Mouse (Mus musculus) thymus, postnatal 14 days (tissue): ENCODE measurements around the gene Tsnaxip1.

Experiments
- DNase-seq: peaks from one replicate; pipeline ENCODE4 v3.0.0; 2021

Gene Tsnaxip1

DNA sequence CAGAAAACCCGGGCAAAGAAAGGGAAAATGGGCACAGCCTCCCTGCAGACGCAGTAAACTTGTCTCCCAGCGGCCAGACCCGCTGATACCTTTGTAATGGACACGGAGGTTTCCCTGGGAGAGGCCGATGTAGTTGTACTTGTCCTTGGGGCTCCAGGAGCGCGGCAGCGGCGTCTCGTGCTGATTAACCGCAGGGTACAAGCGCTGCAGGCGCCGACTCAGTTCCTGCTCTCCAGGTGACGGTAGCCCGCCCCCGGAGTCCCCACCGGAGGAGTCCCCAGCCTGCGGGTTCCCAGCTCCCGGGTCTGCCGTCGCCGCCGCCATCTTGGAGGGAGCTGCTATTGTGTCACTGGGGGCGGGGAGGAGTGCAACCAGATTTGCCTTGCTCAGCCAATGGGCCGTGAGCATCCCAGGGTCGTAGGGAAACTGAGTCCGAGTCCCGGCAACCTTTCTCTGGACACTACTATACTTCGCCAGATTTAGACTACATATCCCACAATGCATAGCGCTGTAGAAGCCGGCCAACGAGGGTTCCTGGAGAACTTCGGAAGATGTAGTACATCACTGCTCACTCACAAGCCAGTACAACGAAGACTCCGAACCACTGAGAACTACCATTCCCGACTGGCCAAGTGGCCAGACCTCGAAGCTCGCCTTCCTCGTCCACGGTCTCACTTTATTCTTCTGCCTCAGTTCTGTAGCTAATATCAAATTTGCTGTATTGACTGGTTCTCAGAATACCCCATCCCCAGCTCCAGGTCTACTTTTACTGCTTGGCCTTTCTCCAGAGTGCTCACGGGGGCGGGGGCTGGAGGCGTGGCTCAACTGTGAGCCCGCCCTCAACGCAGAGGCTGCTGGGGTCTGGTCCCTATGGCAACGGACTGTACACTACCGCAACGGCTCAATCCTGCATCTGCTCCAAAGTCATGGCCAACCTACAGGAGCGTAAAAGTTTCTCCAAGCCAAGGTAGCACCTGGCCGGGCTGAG lies at the start of gene Tsnaxip1, which contains the start of gene Ranbp10:
Gene Tsnaxip1 (plus strand): TSS at position 871 of the 988 bp plus-strand sequence.
Gene Ranbp10 (minus strand): TSS at position 490 of the 988 bp plus-strand sequence.
- peak; percentile 97 for DNase-seq

DNA sequence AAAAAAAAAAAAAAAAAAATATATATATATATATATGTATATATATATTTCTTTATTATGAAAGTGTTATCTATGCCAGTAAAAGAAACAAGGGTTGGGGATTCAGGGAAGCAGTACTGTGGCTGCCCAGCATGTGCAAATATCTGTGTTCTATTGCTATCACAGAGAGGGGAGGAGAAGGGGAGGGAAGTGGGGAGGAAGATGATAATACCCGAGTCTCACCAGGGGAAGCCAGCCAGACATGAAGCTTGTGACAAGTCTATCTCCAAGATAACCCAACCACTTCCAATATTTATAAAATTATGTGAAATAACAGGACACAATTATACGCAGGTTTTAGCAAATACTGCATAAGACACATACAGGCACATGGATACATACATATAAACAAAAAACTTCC lies 49.7 kb upstream of the Tsnaxip1 start:
- DNase-seq, result no peak

DNA sequence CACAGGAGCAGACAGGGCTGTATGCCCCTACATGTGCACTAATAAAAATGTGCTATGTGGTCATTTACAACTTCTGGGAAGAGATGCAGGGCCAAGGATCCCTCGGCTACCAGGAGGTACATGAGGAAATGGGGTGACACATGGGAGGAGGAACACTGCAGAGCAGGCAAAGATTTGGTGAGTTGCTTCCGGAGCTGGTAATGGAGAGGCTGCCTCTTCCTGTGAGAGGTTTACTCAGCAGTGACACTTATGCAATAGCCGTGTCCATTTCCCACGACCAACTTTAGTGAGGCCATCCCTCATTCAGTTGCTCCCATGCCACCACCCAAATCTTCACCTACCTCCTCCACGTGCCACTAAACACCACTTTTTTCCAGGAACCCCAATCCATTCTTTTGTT lies 47.2 kb upstream of the Tsnaxip1 start:
- no peak for DNase-seq

GRCm38 (mm10) chr8:105788241-105788640 lies 39.3 kb upstream of the Tsnaxip1 start:
- peak; percentile 80 for DNase-seq

DNA sequence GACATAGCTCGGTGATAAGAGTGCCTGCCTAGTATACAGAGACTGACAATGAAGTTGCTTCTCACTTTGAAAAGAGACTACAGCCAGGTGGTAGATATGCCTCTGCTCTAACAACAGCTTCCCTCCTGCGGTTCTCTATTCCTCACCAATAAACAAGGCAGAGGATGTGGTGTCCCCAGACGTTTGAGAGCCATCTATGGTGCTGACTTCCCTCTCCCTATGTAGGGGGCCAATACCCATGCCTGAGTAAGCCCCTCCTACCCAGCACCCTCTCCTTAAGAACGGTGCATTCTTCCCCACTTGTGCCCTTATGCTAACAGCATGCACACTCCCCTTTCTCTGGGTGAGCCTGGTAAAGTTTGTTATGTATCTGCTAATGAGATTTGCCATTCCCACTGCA lies 38.6 kb upstream of the Tsnaxip1 start:
- DNase-seq, result peak; percentile 54

DNA sequence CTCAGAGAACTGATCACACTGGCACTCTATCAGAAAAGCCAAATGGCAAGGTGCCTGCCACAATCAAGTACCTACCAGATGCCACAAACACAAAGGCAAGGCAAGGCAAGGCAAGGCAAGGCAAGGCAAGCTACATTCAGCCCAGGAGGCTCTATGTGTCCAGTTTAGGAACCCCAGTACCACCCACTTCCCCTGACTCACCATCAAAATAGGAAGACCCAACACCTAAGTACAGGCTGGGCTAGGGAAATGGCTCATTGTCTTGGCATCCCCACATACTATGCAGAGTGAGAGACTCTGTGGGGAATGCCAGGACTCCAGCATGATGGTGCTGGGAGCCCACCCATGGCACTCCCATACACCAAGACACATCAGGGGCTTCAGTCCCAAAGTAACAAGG lies 37.9 kb upstream of the Tsnaxip1 start:
- no peak for DNase-seq

- no peak for DNase-seq
These were observed 34.2 kb upstream of the Tsnaxip1 start for GRCm38 (mm10) chr8:105793331-105793730.

DNA sequence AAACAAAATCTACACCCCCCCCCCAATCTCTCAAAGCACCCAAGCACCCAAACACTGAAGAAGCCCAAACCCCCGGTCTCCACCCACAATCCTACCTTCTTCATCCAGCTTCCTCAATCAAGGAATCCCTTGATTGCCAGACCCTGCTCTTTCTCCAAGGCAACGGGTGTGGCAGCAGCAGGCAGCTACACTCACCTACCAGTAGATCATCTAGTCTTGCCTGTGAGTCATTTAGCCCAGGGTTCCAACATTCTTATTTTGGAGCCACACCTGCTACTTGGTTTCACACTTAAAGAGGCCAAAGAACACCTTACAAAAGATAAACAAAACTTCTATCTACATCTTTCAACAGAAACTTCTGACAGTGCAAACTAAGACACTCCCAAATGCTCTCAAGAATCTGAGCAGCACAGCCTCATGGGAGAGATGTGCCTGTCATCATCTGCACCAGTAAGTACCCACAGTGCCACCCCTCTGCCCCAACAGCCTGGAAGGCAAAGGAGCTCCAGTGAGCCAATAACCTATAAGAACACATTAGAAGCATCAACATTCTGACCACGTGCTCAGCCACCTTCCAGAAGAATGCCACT lies 33.4 kb upstream of the Tsnaxip1 start:
- no peak for DNase-seq

GRCm38 (mm10) chr8:105795785-105796184 lies 31.7 kb upstream of the Tsnaxip1 start:
- no peak for DNase-seq

DNA sequence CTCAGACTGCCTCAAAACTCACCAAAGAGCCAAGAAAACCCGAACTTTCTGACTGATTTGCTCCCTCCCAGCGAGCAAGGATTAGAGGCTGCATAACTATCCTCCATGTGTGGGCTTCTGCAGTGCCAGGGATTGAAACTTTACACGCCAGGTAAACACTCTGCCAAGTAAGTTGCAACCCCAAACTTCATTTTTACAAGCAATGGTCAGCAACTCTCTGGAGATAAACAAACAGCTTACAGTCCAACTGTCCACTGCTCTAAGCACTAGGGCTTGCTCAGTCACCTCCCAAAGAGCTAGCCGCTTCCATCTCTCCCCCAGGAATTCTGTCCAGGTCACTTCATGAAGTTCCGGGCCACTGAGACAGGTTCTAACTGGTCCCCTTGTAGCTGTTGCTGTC lies 29.1 kb upstream of the Tsnaxip1 start:
- no peak for DNase-seq

- no peak for DNase-seq
These were observed 28.3 kb upstream of the Tsnaxip1 start for GRCm38 (mm10) chr8:105799091-105799812.

DNA sequence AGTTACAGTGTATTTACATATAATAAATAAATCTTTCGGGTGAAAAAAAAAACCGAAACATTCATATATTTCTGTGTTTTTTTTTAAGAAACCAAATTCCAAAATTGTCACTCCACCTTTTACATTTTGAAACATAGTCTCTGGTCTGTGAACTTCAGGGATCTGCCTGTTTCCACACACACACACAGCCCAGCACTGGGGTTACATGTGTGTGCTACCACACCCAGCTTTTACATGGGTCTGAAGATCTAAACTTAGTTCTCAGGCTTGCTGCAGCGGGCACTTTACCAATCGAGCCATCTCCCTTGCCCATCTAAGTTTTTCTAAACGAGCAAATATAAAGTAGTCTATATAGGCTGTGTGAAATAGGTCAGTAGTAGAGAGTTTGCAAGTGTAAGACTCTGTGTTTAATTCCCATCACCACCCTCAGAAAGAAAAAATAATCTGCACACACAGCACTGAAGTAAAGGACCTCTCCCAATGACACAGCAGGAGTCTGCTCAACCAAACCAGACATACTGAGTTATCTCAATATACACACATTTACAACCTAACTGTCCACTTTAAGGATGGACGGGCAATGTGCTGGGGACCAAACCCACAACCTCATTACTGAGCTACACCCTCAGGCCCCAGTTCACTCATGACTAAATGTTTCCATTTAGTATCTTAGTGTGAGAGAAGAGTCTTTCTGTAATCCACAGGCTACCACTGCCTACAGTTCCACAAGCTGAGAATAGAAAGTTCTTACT lies 26.2 kb upstream of the Tsnaxip1 start:
- no peak for DNase-seq

DNA sequence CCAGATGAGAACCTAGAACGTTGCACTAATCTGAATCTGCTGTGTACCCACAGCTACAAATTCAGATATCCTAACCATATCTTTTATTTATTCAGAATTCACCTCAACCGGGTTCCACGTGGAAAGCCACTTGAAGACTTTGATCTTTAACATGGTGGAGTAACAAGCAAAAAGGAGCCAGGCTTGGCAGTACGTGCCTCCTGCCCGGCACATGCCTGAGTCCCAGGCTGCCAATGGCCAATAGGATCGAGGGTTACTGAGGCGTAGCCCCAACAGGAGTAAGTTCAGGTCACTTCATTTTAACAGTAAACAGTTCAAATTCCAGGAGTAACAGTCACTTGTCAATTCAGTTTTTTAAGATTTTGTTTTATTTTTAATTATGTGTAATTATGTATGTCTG lies 22.7 kb upstream of the Tsnaxip1 start:
- DNase-seq, result no peak

- no peak for DNase-seq
These were observed 22.2 kb upstream of the Tsnaxip1 start for GRCm38 (mm10) chr8:105805346-105805745.

DNA sequence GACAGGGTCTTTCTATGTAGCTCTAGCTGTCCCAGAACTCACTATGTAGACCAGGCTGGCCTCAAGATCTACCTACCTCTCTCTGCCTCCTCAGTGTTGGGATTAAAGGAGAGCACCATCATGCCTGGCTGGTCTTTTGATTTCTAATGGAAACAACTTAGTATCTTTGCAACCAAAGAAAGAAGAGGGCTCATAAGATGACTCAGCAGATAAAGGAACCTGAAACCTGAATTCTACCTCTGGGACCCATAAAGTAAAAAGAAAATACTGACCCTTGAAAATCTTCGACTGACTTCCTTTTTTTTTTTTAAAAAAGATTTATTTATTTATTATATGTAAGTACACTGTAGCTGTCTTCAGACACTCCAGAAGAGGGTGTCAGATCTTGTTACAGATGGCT lies 21.6 kb upstream of the Tsnaxip1 start:
- DNase-seq, result no peak

DNA sequence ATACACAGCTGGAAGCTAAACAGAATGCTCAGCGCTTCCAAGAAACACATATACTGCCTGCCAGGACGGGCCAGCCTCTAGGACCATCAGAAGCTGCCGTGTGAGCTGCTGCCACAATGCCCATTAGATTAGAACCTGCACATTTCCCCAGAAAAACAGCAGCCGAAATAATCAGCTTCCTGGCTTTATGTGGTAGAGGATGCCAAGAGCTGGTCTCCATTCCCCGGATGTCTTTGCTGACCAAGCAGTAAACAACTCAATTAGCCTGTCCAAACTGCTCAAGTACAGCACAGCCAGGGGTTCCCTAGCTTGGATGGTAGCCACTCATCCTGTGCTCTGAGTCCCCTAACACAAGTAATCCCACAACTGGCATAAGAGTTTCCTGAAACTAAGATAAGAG lies 19.8 kb upstream of the Tsnaxip1 start:
- DNase-seq, result no peak

- no peak for DNase-seq
These were observed 19.1 kb upstream of the Tsnaxip1 start for GRCm38 (mm10) chr8:105808480-105808879.

GRCm38 (mm10) chr8:105810245-105810786 lies 17.2 kb upstream of the Tsnaxip1 start:
- DNase-seq, result no peak

DNA sequence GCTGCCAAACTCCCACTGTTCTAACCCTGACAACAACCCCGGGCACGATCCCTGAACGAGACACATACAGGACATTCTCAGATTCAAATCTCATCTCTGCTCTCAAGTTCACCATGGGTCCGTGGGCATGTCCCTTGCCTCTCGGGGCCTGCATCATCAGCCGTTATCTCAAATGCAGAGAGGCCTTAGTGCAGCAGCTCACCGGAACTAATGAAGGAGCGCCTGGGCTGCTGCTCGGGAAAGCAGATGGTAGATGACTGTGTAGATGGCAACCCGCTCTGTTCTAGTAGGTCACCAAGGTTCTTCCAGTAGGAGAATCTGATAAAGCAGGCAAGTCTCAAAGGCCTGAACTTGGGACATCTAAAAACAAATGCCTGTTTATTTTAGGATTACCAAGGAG lies 16.5 kb upstream of the Tsnaxip1 start:
- DNase-seq, result no peak

GRCm38 (mm10) chr8:105811543-105811942 lies 16.0 kb upstream of the Tsnaxip1 start:
- no peak for DNase-seq

DNA sequence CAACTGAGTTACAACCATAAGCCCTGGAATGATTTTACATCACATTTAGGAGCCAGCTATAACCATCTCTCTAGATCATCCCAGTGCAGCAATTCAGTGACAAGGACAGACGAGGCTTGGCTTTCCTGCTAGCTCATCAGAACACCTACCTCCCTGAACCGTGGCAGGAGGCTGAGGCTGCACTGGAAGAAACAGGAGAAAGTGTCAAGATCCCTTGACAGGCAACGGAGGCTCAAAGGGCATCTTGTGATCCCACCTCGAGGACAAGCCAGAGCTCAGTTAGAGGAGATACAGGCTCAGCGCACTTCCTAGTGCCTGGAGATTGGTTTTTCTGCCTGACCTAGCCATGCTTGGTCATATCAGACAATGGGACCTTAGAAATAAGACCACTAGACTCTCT lies 15.0 kb upstream of the Tsnaxip1 start:
- DNase-seq, result no peak

DNA sequence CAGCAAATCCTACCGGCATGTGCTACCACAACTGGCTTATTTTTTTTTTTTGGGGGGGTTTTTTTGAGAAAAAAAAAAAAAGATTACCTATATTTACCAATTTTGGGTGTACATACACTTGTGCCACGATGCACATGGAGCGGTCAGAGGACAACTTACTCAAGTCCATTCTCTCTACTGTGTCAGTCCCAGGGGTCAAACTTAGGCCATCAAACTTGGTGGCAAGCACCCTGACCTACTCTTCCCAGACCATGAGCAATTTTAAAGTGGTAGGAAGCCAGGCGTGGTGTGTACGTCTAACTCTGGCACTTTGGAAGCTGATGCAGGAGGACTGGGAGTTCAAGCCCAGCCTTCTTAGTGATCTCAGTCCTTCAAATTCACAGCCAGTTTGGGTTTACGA lies 14.3 kb upstream of the Tsnaxip1 start:
- DNase-seq, result no peak
